Mouse (Mus musculus) small intestine, adult 2 months (tissue): ENCODE data around the gene Brap.

ENCODE experiments used
- CTCF ChIP-seq: fragments of 200-500 bp; IDR thresholded peaks from 2 replicates; pipeline ENCODE4 v1.5.1; 2012; ENCODE audit warnings: low read depth, mild to moderate bottlenecking, control low read depth, inconsistent platforms, low read length, moderate library complexity, mixed read lengths; ENCODE audit not compliant: insufficient replicate concordance, insufficient read length; ENCODE audit errors: extremely low read depth
- POLR2A ChIP-seq: fragments of 200-500 bp; IDR thresholded peaks from 2 replicates; pipeline ENCODE4 v1.6.1; 2012; ENCODE audit warnings: low read depth, mild to moderate bottlenecking, control low read depth, inconsistent platforms, low read length, moderate library complexity

GRCm38 (mm10) chr5:121660059-121660896, at the start of gene Brap, which contains the start of gene Acad10:
- TF ChIP-seq CTCF, result no peak
- peak; percentile 73 for TF ChIP-seq POLR2A
